Mouse (Mus musculus): ENCODE data around the gene Slc22a17.
A peak's percentile ranks its signal among the peaks of the same experiment; 100 is the strongest.

Gene Slc22a17

GRCm38 (mm10) chr14:54939434-54940175, 26.7 kb upstream of the Slc22a17 start:
- peak; percentile 40 for DNase-seq (ENCODE audit: low read depth, low spot score)

- no peak for DNase-seq (ENCODE audit: low read depth, low spot score)
These were observed 25.7 kb upstream of the Slc22a17 start for GRCm38 (mm10) chr14:54938431-54939219.

- no peak for DNase-seq (ENCODE audit: low read depth, low spot score)
These were observed 24.6 kb upstream of the Slc22a17 start for GRCm38 (mm10) chr14:54937361-54938182.

- no peak for DNase-seq (ENCODE audit: low read depth, low spot score)
These were observed 23.9 kb upstream of the Slc22a17 start for GRCm38 (mm10) chr14:54936831-54937160.

- no peak for DNase-seq (ENCODE audit: low read depth, low spot score)
These were observed 23.2 kb upstream of the Slc22a17 start, which contains the start of gene Cmtm5 for GRCm38 (mm10) chr14:54935904-54936830. Cmtm5 (plus strand) TSS chr14:54936261.

- DNase-seq (ENCODE audit: low read depth, low spot score): no peak
These were observed 19.8 kb upstream of the Slc22a17 start, which contains the start of gene Il25 for GRCm38 (mm10) chr14:54932645-54933150. Il25 (plus strand) TSS chr14:54932695.

- no peak for DNase-seq (ENCODE audit: low read depth, low spot score)
These were observed 17.5 kb upstream of the Slc22a17 start for GRCm38 (mm10) chr14:54930431-54930830.

GRCm38 (mm10) chr14:54929801-54930200, 16.9 kb upstream of the Slc22a17 start:
- no peak for DNase-seq (ENCODE audit: low read depth, low spot score)

GRCm38 (mm10) chr14:54927296-54927695, 14.4 kb upstream of the Slc22a17 start:
- no peak for DNase-seq (ENCODE audit: low read depth, low spot score)

- peak; percentile 51 for DNase-seq (ENCODE audit: low read depth, low spot score)
These were observed 13.6 kb upstream of the Slc22a17 start for GRCm38 (mm10) chr14:54926401-54927158.

- no peak for DNase-seq (ENCODE audit: low read depth, low spot score)
These were observed 12.7 kb upstream of the Slc22a17 start, which contains the start of gene Efs for GRCm38 (mm10) chr14:54925349-54926342. Efs (minus strand) TSS chr14:54926126.

GRCm38 (mm10) chr14:54924641-54925348, 11.9 kb upstream of the Slc22a17 start:
- DNase-seq (ENCODE audit: low read depth, low spot score): no peak

GRCm38 (mm10) chr14:54920076-54920685, 7.2 kb upstream of the Slc22a17 start:
- no peak for DNase-seq (ENCODE audit: low read depth, low spot score)

- no peak for DNase-seq (ENCODE audit: low read depth, low spot score)
These were observed 411 bp upstream of the Slc22a17 start for GRCm38 (mm10) chr14:54913343-54913742.

- no peak for DNase-seq (ENCODE audit: low read depth, low spot score)
These were observed 652 bp downstream of the Slc22a17 start for GRCm38 (mm10) chr14:54912109-54912850.

- DNase-seq (ENCODE audit: low read depth, low spot score): no peak
These were observed 4.2 kb downstream of the Slc22a17 start for GRCm38 (mm10) chr14:54908682-54909081.

GRCm38 (mm10) chr14:54903641-54904040, 9.3 kb downstream of the Slc22a17 start:
- no peak for DNase-seq (ENCODE audit: low read depth, low spot score)
